Mouse (Mus musculus) right cerebral cortex, postnatal 10 days (tissue): ENCODE measurements around the gene Rabl3.
A peak's percentile ranks its signal among the peaks of the same experiment; 100 is the strongest.

Experiments
- DNase-seq, 2 experiments: peaks; one replicate each; pipeline ENCODE4 v3.0.0; 2021; ENCODE audit warnings: low spot score in 2 of 2

Rabl3 gene

DNA sequence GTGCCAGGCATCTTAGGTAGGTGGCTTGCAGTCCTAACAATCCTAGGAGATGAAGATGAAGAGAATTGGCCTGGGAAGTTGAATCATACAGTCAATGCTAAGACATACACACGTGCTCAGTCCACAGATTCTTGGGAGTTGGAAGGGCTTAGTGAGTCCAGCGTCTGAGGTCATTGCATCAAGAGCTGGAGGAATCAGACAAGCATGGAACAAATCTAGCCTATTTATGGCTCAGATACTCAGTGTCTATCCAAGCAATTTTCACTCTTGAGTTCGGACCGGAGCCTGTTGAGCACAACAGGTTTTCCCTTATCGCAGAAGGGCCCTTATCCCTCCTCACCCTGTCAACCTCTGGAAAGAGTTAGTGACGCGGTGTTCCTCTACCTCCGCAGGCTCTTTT, 51.9 kb downstream of the Rabl3 start:
- no peak for DNase-seq

- DNase-seq, result no peak
These were observed 57.7 kb downstream of the Rabl3 start for GRCm38 (mm10) chr16:37597412-37597811.

- DNase-seq, result no peak
These were observed 58.8 kb downstream of the Rabl3 start for GRCm38 (mm10) chr16:37598463-37598862.

- no peak for DNase-seq
These were observed 59.6 kb downstream of the Rabl3 start for GRCm38 (mm10) chr16:37599326-37599725.

DNA sequence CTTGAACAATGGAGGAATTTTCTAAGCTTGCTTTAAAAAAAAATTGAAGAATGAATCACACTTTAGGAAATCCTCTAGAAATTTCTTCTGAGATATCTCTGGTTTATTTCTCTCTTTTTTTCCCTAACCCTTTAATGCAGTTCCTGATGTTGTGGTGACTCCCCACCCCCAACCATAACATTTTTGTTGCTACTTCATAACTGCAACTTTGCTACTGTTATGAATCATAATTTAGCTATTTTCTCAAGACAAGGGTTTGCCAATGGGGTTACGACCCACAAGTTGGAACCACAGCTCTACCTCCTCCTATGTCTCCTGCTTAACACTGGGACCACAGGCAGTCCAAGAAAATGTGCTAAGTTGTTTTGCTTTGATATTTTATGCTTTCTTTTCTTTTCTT, 63.7 kb downstream of the Rabl3 start:
- DNase-seq, result no peak

GRCm38 (mm10) chr16:37604243-37604642, 64.6 kb downstream of the Rabl3 start:
- no peak for DNase-seq

DNA sequence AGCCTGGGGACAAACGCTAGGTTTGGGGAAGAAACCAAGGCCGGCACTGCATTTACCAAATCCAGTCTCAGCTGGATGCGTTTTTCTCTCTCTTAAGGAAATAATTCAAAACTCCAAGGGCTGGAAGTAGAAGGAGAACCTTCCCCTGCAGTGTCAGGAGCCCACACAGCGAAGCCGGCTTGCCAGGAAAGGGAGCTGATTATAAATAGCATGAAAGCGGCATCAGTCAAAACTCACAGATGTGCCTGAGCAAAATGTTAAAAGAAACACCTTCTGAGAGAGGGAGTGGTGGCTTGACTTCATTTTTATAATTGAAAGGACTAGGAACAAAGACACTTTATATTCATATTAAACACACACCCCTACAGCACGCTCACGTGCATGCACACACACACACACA, 70.6 kb downstream of the Rabl3 start:
- peak in 1 of 2 experiments; percentile 58 for DNase-seq

- no peak for DNase-seq
These were observed 71.4 kb downstream of the Rabl3 start for GRCm38 (mm10) chr16:37611072-37611471.

DNA sequence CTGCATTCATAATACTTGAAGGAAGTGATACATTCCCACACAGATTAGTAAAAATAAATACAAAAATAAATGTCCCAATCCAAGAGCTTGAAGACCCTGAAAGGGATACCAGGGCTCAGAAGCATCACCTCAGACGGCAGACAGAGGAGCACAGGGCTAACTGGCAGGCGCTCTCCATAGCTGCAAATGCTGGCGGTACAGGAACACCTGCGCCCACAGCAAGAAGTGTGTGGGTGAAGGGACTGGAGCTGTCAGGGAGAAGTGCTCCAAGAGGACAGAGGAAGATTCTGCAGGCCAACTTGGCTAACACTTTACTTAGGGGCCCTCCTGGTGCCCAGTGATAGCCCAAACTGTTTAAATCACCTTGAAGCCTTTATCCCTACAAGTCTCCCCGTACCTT, 72.3 kb downstream of the Rabl3 start:
- no peak for DNase-seq

DNA sequence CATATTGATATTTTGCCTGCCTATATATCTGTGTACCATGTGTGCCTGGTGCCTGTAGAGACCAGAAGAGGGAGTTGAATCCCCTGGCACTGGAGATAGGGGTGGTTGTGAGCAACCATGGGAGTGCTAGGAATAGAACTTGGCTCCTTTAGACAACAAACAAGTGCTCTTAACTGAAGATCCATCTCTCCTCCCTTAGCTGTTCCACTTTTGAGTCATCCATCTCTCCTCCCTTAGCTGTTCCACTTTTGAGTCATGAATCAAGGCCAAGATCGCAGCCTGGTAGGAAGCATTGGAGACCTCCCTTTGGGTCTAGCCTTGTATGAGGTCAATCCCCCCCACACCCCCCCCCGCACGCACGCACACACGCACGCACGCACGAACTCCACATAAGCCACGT, 74.9 kb downstream of the Rabl3 start:
- DNase-seq, result no peak

GRCm38 (mm10) chr16:37615429-37615828, 75.7 kb downstream of the Rabl3 start:
- no peak for DNase-seq

GRCm38 (mm10) chr16:37616104-37616503, 76.4 kb downstream of the Rabl3 start:
- DNase-seq, result no peak

DNA sequence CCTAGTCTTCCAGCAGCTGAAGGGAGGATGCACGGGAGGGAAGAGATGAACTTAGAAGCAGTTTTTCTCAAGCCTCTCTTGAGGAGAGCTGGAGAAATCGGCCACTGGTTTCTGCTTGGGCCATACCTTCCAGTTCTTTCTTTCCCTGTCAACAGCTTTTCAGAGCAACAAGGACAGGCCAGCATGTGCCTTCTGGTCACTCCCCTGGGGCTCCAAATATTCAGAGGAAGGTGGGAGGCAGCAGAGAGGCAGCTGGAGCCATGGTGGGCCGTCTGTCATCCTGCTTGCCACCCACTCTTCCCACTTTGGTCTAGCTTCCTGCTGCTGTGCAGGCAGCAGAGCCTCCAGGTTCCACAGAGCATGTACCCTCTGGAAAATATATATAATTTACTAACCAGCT, 78.0 kb downstream of the Rabl3 start:
- peak; percentile 61 to 78 for DNase-seq
